Mouse (Mus musculus) kidney, embryonic 15.5 days (tissue): ENCODE measurements around the gene Akap6. TPM values are rescaled to one million over a fixed set of nuclear protein-coding genes. Genes with fewer than 3 reads are reported as not detected.

ENCODE experiments used
- ATAC-seq: fragments of 200-750 bp; cut with Nextera tagmentation; replicated peaks from 2 replicates; pipeline ENCODE4 v1.8.0; 2017; ENCODE audit warnings: moderate TSS enrichment; ENCODE audit not compliant: low FRiP score
- H3K27ac ChIP-seq: fragments of 300-500 bp; sonication (generic); 2 replicates; pipeline ENCODE4 v1.5.1; 2015; ENCODE audit warnings: mild to moderate bottlenecking, inconsistent platforms
- H3K27me3 ChIP-seq: fragments of 300-500 bp; sonication (generic); 2 replicates; pipeline ENCODE4 v1.6.1; 2015; ENCODE audit warnings: inconsistent platforms
- H3K36me3 ChIP-seq: fragments of 300-500 bp; sonication (generic); 2 replicates; pipeline ENCODE4 v1.6.1; 2015; ENCODE audit warnings: inconsistent platforms
- H3K4me1 ChIP-seq: fragments of 300-500 bp; sonication (generic); 2 replicates; pipeline ENCODE4 v1.6.1; 2015; ENCODE audit warnings: inconsistent platforms
- H3K4me2 ChIP-seq: fragments of 300-500 bp; sonication (generic); 2 replicates; pipeline ENCODE4 v1.6.1; 2015; ENCODE audit warnings: moderate library complexity, mild to moderate bottlenecking, inconsistent platforms
- H3K4me3 ChIP-seq: fragments of 300-500 bp; sonication (generic); replicated peaks from 2 replicates; pipeline ENCODE4 v1.5.1; 2015; ENCODE audit warnings: mild to moderate bottlenecking, inconsistent platforms
- H3K9ac ChIP-seq: fragments of 300-500 bp; sonication (generic); 2 replicates; pipeline ENCODE4 v1.6.1; 2015; ENCODE audit warnings: mild to moderate bottlenecking, inconsistent platforms
- H3K9me3 ChIP-seq: fragments of 300-500 bp; sonication (generic); replicated peaks from 2 replicates; pipeline ENCODE4 v1.6.1; 2016; ENCODE audit warnings: inconsistent platforms
- WGBS: fragments of 180-500 bp; shearing (Covaris S2); methylation state at CpG from one replicate; pipeline ENCODE4 v1.1.7; 2015; ENCODE audit warnings: mixed read lengths; 5-methylcytosine and 5-hydroxymethylcytosine counted together
- polyA plus RNA-seq: library from polyadenylated mRNA; unstranded; fragments of >200 nt; fragmentation: Nextera tagmentation; extraction: Ambion mirVana; gene quantifications from 2 replicates; pipeline ENCODE4 v1.2.1, GENCODE M21; 2015

Gene Akap6
- polyA plus RNA-seq, 1 experiment from 2014 or later = 0.78 TPM

DNA sequence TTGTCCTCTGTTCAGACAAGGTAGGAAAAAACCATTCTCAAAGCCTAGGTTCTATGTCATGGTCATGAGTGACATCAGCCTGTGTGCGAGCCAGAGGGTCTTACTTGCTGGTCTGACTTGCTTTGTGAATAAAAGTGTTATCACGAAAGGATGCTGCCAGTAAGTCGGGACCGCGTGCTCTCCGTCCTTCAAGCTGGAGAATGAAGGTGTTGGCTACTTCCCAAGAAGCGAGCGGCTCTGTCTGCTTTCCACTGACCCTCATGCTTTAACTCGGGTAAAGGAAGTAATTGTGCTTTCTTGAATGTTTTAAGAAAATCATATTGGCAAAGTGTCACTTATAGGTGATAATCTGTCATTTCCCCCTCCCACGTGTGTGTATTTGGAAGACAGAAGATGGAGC lies 198.9 kb downstream of the Akap6 start:
- no peak overlapping the region for H3K27ac ChIP-seq
- no peak overlapping the region for H3K4me3 ChIP-seq
- H3K9ac ChIP-seq = no peak overlapping the region
- H3K4me2 ChIP-seq = no peak overlapping the region
- ATAC-seq = no peak
- no peaks in the 10 kb centered on the region for H3K27me3 ChIP-seq
- no peaks in the 10 kb centered on the region for H3K36me3 ChIP-seq
- peaks cover 4% of the 10 kb centered on the region; the same call in 1 of the 2 replicates for H3K4me1 ChIP-seq
- WGBS = 79% methylated on average over 10 of the region's 10 CpGs
- H3K9me3 ChIP-seq = no peaks in the 10 kb centered on the region

DNA sequence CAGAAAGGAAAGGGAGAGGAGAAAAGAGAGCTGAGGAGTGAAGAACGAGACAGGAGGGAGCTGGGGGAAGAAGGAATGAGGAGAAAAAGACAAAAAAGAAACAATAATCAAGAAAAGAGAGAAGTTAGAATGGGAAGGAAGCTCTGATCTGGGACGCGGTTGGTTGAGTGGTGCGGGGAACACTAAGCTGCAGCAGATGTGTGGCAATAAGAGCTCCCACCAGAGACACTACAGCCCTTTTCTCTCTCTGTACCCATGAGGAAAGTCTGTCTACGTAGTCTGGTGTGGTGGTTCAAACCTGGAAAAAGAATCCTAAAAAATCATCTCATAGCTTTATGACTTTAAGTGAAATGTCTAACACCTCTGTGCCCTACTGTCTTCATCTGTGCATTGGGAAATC lies 204.9 kb downstream of the Akap6 start:
- no peaks in the 10 kb centered on the region for H3K4me1 ChIP-seq
- no peaks in the 10 kb centered on the region for H3K36me3 ChIP-seq
- H3K27ac ChIP-seq = no peak overlapping the region
- no peaks in the 10 kb centered on the region for H3K9me3 ChIP-seq
- H3K4me2 ChIP-seq = no peak overlapping the region
- 90% methylated on average over 5 of the region's 5 CpGs for WGBS
- no peak overlapping the region for H3K9ac ChIP-seq
- no peak overlapping the region for H3K4me3 ChIP-seq
- H3K27me3 ChIP-seq = peaks cover 3% of the 10 kb centered on the region; the same call in 1 of the 2 replicates
- no peak for ATAC-seq

DNA sequence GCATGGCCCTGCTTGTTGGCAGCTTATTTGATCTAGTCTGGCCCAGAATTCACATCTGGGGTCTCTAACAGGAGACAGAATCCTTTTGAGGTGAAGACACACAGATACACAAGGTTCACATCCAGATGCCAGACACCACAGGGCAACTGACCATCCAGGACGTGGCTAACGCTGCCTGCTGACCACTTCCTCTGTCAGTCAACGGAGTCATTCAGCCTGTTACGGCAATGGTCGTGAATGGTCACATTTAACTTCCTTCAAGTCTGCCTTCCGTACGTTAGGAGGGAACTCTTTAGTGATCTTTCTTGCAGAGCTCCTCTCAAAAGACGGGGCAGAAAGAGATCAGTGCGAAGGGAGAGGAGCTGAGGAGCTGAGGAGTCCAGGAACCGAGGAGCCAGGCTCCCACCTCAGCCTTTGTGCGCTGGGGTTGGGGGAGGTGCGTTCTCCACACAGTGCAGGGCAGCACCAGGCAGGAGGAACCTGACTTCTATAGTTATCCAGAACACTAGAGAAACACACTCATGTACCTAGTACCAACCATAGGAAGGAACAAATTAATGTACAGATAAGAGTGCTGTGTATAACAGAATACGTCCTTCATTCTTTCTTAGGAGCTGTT lies 209.4 kb downstream of the Akap6 start:
- Histone ChIP-seq H3K27ac (no peak overlapping the region), H3K9ac (no peak overlapping the region), H3K9me3 (no peaks in the 10 kb centered on the region), H3K4me1 (no peaks in the 10 kb centered on the region), H3K27me3 (peaks cover 3% of the 10 kb centered on the region; the same call in 1 of the 2 replicates), H3K36me3 (no peaks in the 10 kb centered on the region), H3K4me3 (no peak overlapping the region), H3K4me2 (no peak overlapping the region)
- no peak for ATAC-seq
- 58% methylated on average over 13 of the region's 13 CpGs for WGBS

DNA sequence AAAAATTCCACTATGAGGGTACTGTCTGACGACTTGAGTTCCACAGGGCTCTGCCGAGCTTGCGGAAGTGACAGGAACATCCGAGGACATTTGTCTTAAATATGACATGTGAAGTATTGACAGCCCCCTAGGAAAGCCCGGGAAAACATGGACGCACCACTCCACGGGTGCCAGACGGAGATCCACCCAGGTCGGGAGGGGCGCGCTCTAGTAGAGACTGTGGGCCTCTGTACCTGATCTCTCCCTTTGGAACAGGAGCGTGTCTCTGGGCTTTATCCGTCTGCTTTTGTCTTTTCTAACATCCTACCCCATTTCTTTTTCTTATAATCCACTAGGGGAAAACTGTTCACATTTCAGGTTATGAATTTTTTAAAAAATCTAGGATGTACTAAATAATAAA lies 211.2 kb downstream of the Akap6 start:
- H3K4me1 ChIP-seq = no peaks in the 10 kb centered on the region
- ATAC-seq = no peak
- WGBS = 85% methylated on average over 13 of the region's 13 CpGs

DNA sequence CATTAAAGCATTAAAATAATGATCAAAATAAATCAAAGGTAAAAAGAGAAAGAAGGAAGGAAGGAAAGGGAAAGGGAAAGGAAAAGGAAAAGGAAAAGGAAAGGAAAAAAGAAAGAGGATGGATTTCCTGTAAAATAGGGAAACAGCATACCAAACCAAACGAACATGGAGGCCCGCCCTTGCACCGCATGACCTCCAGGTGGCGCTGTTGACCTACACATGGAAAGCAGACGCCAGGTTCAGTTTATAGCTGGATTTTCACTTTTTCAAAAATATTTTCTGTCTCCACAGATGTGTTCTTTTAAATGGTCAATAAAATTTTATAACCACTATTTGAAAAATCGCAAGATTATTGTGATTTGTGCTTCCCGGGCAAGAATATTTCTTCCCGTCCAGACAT lies 211.6 kb downstream of the Akap6 start:
- 11% methylated on average over 8 of the region's 8 CpGs for WGBS
- no peaks in the 10 kb centered on the region for H3K4me1 ChIP-seq
- H3K27me3 ChIP-seq = peaks cover 3% of the 10 kb centered on the region; the same call in 1 of the 2 replicates
- no peak for ATAC-seq
- no peaks in the 10 kb centered on the region for H3K36me3 ChIP-seq
- no peak overlapping the region for H3K9ac ChIP-seq
- H3K4me2 ChIP-seq = 0 out of 2 replicates have a peak overlapping the region, but pooled peaks have one; percentile 12
- no peak overlapping the region for H3K4me3 ChIP-seq
- H3K9me3 ChIP-seq = no peaks in the 10 kb centered on the region
- no peak overlapping the region for H3K27ac ChIP-seq

More for the DNA sequence above, 211.2 kb downstream of the Akap6 start:
- H3K27me3 ChIP-seq = peaks cover 3% of the 10 kb centered on the region; the same call in 1 of the 2 replicates
- no peaks in the 10 kb centered on the region for H3K9me3 ChIP-seq
- H3K4me3 ChIP-seq = no peak overlapping the region
- H3K27ac ChIP-seq = no peak overlapping the region
- no peak overlapping the region for H3K4me2 ChIP-seq
- H3K36me3 ChIP-seq = no peaks in the 10 kb centered on the region
- no peak overlapping the region for H3K9ac ChIP-seq

DNA sequence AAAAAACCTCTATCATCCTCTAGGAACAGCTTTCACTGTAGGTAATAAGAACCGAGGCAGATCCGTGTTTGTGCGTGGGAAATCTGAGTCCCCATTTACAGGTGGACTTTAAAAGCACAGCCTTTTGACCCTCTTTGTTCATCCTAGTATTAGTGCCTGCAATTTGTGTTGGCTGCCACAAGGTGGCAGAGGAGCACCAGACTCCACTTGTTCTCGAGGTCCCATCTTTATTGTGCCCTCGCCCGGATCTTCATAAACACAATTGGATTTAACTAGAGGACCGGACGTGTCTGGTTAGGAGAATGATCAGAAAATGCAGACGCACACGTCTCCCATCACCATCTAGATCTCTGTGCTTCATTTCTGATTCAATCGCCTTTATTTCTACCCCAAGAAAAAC lies 219.8 kb downstream of the Akap6 start:
- peaks cover 6% of the 10 kb centered on the region; the same call in 1 of the 2 replicates for H3K27me3 ChIP-seq
- no peak overlapping the region for H3K4me2 ChIP-seq
- H3K36me3 ChIP-seq = no peaks in the 10 kb centered on the region
- H3K9me3 ChIP-seq = no peaks in the 10 kb centered on the region
- no peak overlapping the region for H3K4me3 ChIP-seq
- H3K27ac ChIP-seq = no peak overlapping the region
- 23% methylated on average over 11 of the region's 11 CpGs for WGBS
- no peak overlapping the region for H3K9ac ChIP-seq
- ATAC-seq = no peak
- H3K4me1 ChIP-seq = no peaks in the 10 kb centered on the region

DNA sequence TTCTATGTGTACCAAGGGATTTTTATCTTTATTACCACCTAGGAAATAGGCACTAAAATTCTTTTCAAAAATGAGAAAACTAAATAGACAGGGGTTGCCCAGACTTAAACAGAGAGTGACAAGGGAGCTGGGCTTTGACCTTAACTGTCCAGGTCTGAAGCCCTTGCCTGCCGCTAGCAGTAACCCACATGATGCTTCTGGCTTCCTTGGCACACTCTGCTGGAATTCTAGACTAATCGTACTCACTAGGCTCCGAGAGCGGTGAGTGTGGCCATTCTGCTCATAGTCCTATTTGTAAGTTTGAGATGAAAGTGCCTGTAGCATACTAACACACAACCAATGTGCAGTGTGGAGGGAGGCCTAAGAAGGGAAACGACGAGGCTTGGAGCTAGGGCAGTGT lies 223.3 kb downstream of the Akap6 start:
- no peak overlapping the region for H3K4me3 ChIP-seq
- H3K36me3 ChIP-seq = no peaks in the 10 kb centered on the region
- H3K27ac ChIP-seq = no peak overlapping the region
- peaks cover 6% of the 10 kb centered on the region; the same call in 1 of the 2 replicates for H3K27me3 ChIP-seq
- no peak overlapping the region for H3K4me2 ChIP-seq
- no peak for ATAC-seq
- WGBS = 83% methylated on average over 6 of the region's 6 CpGs
- H3K4me1 ChIP-seq = peaks cover 9% of the 10 kb centered on the region
- no peak overlapping the region for H3K9ac ChIP-seq
- H3K9me3 ChIP-seq = no peaks in the 10 kb centered on the region

DNA sequence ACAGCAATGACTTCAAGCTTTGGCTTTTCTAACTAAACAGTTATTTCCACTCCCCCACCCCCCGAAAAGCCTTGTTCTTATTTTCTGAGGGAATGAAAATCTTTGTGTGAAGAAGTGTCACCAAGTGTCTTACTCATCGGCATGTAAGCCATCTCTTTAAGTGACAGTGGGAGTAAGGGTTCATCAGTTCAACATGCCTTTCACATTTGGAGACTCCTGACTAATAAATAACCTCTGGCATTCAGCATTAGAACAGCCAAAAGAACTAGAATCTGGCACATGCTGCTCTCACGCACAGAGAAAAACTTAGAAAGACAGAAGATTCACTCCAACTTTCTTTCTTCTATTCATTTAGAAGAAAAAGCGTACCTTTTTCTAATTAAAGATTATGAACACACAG lies 226.3 kb downstream of the Akap6 start:
- H3K27ac ChIP-seq = no peak overlapping the region
- H3K36me3 ChIP-seq = no peaks in the 10 kb centered on the region
- no peak overlapping the region for H3K9ac ChIP-seq
- H3K4me1 ChIP-seq = peaks cover 9% of the 10 kb centered on the region
- H3K9me3 ChIP-seq = no peaks in the 10 kb centered on the region
- H3K4me2 ChIP-seq = no peak overlapping the region
- ATAC-seq = no peak
- peaks cover 6% of the 10 kb centered on the region; the same call in 1 of the 2 replicates for H3K27me3 ChIP-seq
- WGBS = 40% methylated on average over 4 of the region's 4 CpGs
- H3K4me3 ChIP-seq = no peak overlapping the region

DNA sequence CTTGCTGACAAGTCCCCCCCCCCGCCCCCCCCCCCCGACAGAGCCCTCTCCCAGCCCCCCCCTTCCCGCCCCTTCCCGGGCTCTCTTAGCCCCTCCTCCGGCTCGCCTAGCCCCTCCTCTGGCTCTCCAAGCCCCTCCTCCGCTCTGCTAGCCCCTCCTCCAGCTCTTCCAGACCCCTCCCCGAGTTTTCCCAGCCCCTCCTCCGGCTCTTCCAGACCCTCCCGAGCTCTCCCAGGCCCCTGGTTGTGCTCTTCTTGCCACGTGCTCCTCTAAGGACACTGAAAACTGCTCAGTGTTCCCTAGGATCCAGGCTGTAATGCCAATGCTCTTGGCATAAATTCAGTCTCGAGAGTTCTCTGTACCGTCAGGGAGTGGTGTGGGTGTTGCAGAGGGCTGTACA lies 234.6 kb downstream of the Akap6 start:
- Histone ChIP-seq H3K9ac (no peak overlapping the region), H3K27ac (no peak overlapping the region), H3K4me3 (no peak overlapping the region), H3K9me3 (no peaks in the 10 kb centered on the region), H3K4me1 (no peaks in the 10 kb centered on the region), H3K36me3 (no peaks in the 10 kb centered on the region), H3K4me2 (no peak overlapping the region), H3K27me3 (no peaks in the 10 kb centered on the region)
- 57% methylated on average over 6 of the region's 13 CpGs for WGBS
- no peak for ATAC-seq

DNA sequence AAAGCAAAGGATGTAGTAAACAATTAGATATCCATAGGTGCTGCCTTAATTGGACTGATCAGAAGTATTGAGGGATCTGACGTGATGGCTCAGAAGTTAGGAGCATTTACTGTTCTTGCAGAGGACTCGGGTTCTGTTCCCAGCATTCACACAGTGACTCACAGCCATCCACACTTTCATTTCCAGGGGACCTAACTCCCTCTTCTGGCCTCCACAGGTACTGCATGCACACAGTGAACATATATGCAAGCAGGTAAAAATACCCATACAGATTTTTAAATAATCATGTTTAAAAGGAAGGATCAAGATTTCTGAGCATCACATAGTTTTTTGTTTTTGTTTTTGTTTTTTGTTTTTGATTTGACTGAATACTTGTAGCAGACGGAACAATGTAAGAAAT lies 235.8 kb downstream of the Akap6 start:
- Histone ChIP-seq H3K4me1 (no peaks in the 10 kb centered on the region), H3K27me3 (no peaks in the 10 kb centered on the region), H3K27ac (no peak overlapping the region), H3K9me3 (no peaks in the 10 kb centered on the region), H3K4me3 (no peak overlapping the region), H3K36me3 (no peaks in the 10 kb centered on the region), H3K9ac (no peak overlapping the region), H3K4me2 (no peak overlapping the region)
- no peak for ATAC-seq
- WGBS = 97% methylated on average over 3 of the region's 3 CpGs

DNA sequence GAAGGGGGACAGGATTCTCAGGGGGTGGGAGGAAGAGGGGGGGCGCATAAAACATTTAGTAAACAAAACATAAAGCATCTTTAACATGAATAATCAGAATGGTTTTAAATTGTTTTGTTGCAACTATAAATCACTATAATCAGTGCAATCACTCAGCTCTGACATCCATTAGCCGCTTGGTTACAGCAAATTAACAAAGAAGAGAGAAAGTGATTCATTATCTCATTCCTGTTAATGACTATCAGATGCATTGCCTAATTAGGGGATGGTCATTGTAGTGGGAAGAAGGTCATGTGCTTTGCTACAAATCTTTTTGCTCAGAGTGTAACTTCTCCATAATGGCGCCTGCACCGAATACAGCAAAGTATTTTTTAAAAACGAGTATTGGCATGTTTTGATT lies 239.6 kb downstream of the Akap6 start:
- 65% methylated on average over 5 of the region's 5 CpGs for WGBS
- no peak for ATAC-seq
- no peak overlapping the region for H3K9ac ChIP-seq

DNA sequence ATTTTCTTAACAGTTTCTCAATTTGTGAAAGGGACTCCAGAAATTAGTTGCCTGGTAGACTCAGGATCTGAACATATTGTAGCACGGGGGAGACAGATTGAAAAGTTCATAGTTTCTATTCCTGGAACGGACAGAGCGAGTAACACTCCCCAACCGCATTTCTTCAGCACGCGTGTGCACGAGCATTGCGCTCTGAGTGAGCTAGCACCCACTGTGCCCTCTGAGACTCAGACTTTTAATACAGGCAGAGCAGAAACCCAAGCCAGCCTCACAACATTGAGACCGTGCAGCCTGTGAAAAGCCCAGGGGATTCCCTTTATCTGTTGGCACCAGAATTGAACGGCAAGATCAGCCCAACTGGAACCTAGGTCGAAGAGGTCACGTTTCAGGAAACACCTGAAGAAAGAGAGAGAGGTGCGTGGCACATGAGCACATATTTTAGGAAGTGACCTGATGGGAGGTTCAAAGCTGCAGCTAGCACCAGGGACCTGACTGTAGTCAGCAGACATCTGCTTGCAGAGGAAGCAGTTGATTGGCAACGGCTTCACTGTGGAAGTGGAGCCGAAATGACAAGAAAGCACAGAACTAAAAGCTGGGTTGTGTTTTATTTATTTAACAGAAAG lies 240.3 kb downstream of the Akap6 start:
- Histone ChIP-seq H3K9ac (no peak overlapping the region), H3K4me2 (no peak overlapping the region), H3K27me3 (no peaks in the 10 kb centered on the region), H3K4me3 (no peak overlapping the region), H3K9me3 (no peaks in the 10 kb centered on the region), H3K36me3 (no peaks in the 10 kb centered on the region), H3K27ac (no peak overlapping the region), H3K4me1 (no peaks in the 10 kb centered on the region)
- ATAC-seq = no peak
- 70% methylated on average over 15 of the region's 15 CpGs for WGBS

More for the DNA sequence above, 239.6 kb downstream of the Akap6 start:
- no peak overlapping the region for H3K27ac ChIP-seq
- H3K4me1 ChIP-seq = no peaks in the 10 kb centered on the region
- no peaks in the 10 kb centered on the region for H3K27me3 ChIP-seq
- no peaks in the 10 kb centered on the region for H3K9me3 ChIP-seq
- no peak overlapping the region for H3K4me3 ChIP-seq
- H3K4me2 ChIP-seq = no peak overlapping the region
- no peaks in the 10 kb centered on the region for H3K36me3 ChIP-seq
